In genomic region chr9:105313250-105313649, GRCm38 (mm10) we compare ENCODE assay signal across 20 mouse cellular contexts.
DNase-seq lines count a peak whose midpoint lies in the region; ATAC-seq lines count a peak whose summit lies in the region.
"Had no signal": no experiment of that assay in that cellular context is flagged by ENCODE, and none has a peak within 500 bp of the region (broad histone marks: within the 10 kb centered on the region; RNA-seq: fewer than 3 reads in every experiment).

No protein-coding gene starts in this region.

- peak; percentile 40; the same call in 1 of the 2 replicates for ATAC-seq in hindbrain, embryonic 14.5 days (ENCODE audit: low FRiP score)
- peak; percentile 41; the same call in 1 of the 2 replicates for ATAC-seq in neural tube, embryonic 12.5 days (ENCODE audit: low FRiP score, low read depth)
- ATAC-seq in heart, embryonic 12.5 days (ENCODE audit: insufficient number of reproducible peaks, low FRiP score) = no peak
- ATAC-seq: CD4-positive, CD25-positive, alpha-beta regulatory T cell, adult 4 months; intestine, embryonic 15.5 days; lung, postnatal 0 days had no signal

- 50% methylated on average over 10 of the region's 10 CpGs for WGBS in hindbrain, embryonic 14.5 days
- 85% methylated on average over 10 of the region's 10 CpGs for WGBS in hindbrain, embryonic 10.5 days
- WGBS in neural tube, embryonic 12.5 days = 66% methylated on average over 10 of the region's 10 CpGs
- WGBS in heart, embryonic 12.5 days = 78% methylated on average over 10 of the region's 10 CpGs

- H3K4me2 ChIP-seq in hindbrain, embryonic 14.5 days (replicated peaks) = no peak overlapping the region
- no peak overlapping the region for H3K4me2 ChIP-seq in neural tube, embryonic 12.5 days (replicated peaks)
- no peak overlapping the region for H3K4me2 ChIP-seq in heart, embryonic 12.5 days
- H3K4me2 ChIP-seq: intestine, embryonic 15.5 days; kidney, embryonic 15.5 days; limb, embryonic 13.5 days had no signal

- H3K27ac ChIP-seq in hindbrain, embryonic 14.5 days = peak overlapping the region; percentile 29; the same call in 1 of the 2 replicates
- H3K27ac ChIP-seq in hindbrain, embryonic 10.5 days = no peak overlapping the region
- H3K27ac ChIP-seq in neural tube, embryonic 12.5 days = no peak overlapping the region
- H3K27ac ChIP-seq in heart, embryonic 12.5 days (ENCODE audit: poor library complexity, severe bottlenecking) = no peak overlapping the region
- H3K27ac ChIP-seq: heart, embryonic 10.5 days; intestine, embryonic 15.5 days; kidney, embryonic 15.5 days; limb, embryonic 13.5 days; liver, embryonic 14.5 days; stomach, postnatal 0 days had no signal

- H3K4me3 ChIP-seq in hindbrain, embryonic 14.5 days (replicated peaks; ENCODE audit: low read length) = no peak overlapping the region
- H3K4me3 ChIP-seq in hindbrain, embryonic 10.5 days = no peak overlapping the region
- no peak overlapping the region for H3K4me3 ChIP-seq in neural tube, embryonic 12.5 days
- no peak overlapping the region for H3K4me3 ChIP-seq in heart, embryonic 12.5 days
- H3K4me3 ChIP-seq: heart, embryonic 10.5 days; intestine, embryonic 15.5 days; kidney, embryonic 15.5 days; limb, embryonic 13.5 days had no signal

- H3K27me3 ChIP-seq in hindbrain, embryonic 14.5 days (ENCODE audit: control insufficient read depth, insufficient read depth, low read length) = no peaks in the 10 kb centered on the region
- no peaks in the 10 kb centered on the region for H3K27me3 ChIP-seq in hindbrain, embryonic 10.5 days (ENCODE audit: insufficient read depth, poor library complexity, severe bottlenecking)
- no peaks in the 10 kb centered on the region for H3K27me3 ChIP-seq in neural tube, embryonic 12.5 days (replicated peaks)
- H3K27me3 ChIP-seq in heart, embryonic 12.5 days (replicated peaks) = no peaks in the 10 kb centered on the region
- H3K27me3 ChIP-seq: intestine, embryonic 15.5 days; kidney, embryonic 15.5 days; limb, embryonic 13.5 days had no signal

- no peaks in the 10 kb centered on the region for H3K36me3 ChIP-seq in hindbrain, embryonic 14.5 days (replicated peaks; ENCODE audit: control insufficient read depth, insufficient read depth)
- H3K36me3 ChIP-seq in hindbrain, embryonic 10.5 days = no peaks in the 10 kb centered on the region
- no peaks in the 10 kb centered on the region for H3K36me3 ChIP-seq in neural tube, embryonic 12.5 days
- H3K36me3 ChIP-seq in heart, embryonic 12.5 days = no peaks in the 10 kb centered on the region
- H3K36me3 ChIP-seq: G1E; heart, embryonic 10.5 days; intestine, embryonic 15.5 days; kidney, embryonic 15.5 days; limb, embryonic 13.5 days had no signal

- peak; percentile 49 to 70 for DNase-seq in cerebellum, postnatal 10 days
- no peak for DNase-seq in cerebellum, adult 9-11 months
- peak; percentile 29 for DNase-seq in hindbrain, embryonic 14.5 days (ENCODE audit: low spot score)
- DNase-seq in hindbrain, embryonic 10.5 days (ENCODE audit: low spot score) = no peak
- DNase-seq in neural tube, embryonic 10.5 days (ENCODE audit: extremely low spot score, low spot score) = no peak
- no peak for DNase-seq in testis, postnatal 10 days (ENCODE audit: low spot score)
- DNase-seq: gastrocnemius, postnatal 36 days; right cerebral cortex, postnatal 14 days; thymus, postnatal 36 days had no signal

- H3K9me3 ChIP-seq in hindbrain, embryonic 14.5 days (ENCODE audit: control insufficient read depth, low read length) = no peaks in the 10 kb centered on the region
- H3K9me3 ChIP-seq in hindbrain, embryonic 10.5 days = no peaks in the 10 kb centered on the region
- H3K9me3 ChIP-seq in neural tube, embryonic 12.5 days = no peaks in the 10 kb centered on the region
- no peaks in the 10 kb centered on the region for H3K9me3 ChIP-seq in heart, embryonic 12.5 days (replicated peaks)
- H3K9me3 ChIP-seq: heart, embryonic 10.5 days; intestine, embryonic 15.5 days; kidney, embryonic 15.5 days; limb, embryonic 13.5 days had no signal

- H3K4me1 ChIP-seq in hindbrain, embryonic 14.5 days (replicated peaks; ENCODE audit: control insufficient read depth, insufficient read depth, low read length) = peaks cover 23% of the 10 kb centered on the region; the same call in 1 of the 2 replicates
- 0 out of 2 replicates have a peak, but pooled peaks cover 5% of the 10 kb centered on the region for H3K4me1 ChIP-seq in hindbrain, embryonic 10.5 days (replicated peaks)
- H3K4me1 ChIP-seq in neural tube, embryonic 12.5 days = peaks cover 5% of the 10 kb centered on the region; the same call in 1 of the 2 replicates
- no peaks in the 10 kb centered on the region for H3K4me1 ChIP-seq in heart, embryonic 12.5 days (replicated peaks)
- H3K4me1 ChIP-seq: heart, embryonic 10.5 days; intestine, embryonic 15.5 days; kidney, embryonic 15.5 days; limb, embryonic 13.5 days had no signal

- no peak overlapping the region for H3K9ac ChIP-seq in hindbrain, embryonic 14.5 days
- H3K9ac ChIP-seq in neural tube, embryonic 12.5 days = no peak overlapping the region
- H3K9ac ChIP-seq in heart, embryonic 12.5 days = no peak overlapping the region
- H3K9ac ChIP-seq: intestine, embryonic 15.5 days; kidney, embryonic 15.5 days; limb, embryonic 13.5 days; liver, embryonic 14.5 days had no signal

Comparison
In these comparisons a context has a peak if more than half of its experiments do, and no peak if none do; other contexts are left out.
1. DNase-seq: peak in cerebellum, postnatal 10 days (2 of 2) and hindbrain, embryonic 14.5 days (single experiment); none in cerebellum, adult 9-11 months (single experiment), hindbrain, embryonic 10.5 days (single experiment), neural tube, embryonic 10.5 days (single experiment) and testis, postnatal 10 days (single experiment).